Mouse (Mus musculus) lung, postnatal 0 days (tissue): ENCODE measurements around the gene Noxo1.
"Not testable (repeated sequence)": the region's sequence is repeated elsewhere in the genome, so short reads cannot be mapped to it uniquely, and the experiment has no call there.

Source experiments
- CTCF ChIP-seq: IDR thresholded peaks from 2 replicates; pipeline ENCODE4 v1.5.1; 2016; ENCODE audit warnings: antibody characterized with exemption, mild to moderate bottlenecking
- EP300 ChIP-seq: IDR thresholded peaks from 2 replicates; pipeline ENCODE4 v1.6.1; 2016; ENCODE audit warnings: antibody characterized with exemption, mild to moderate bottlenecking, control low read depth

DNA sequence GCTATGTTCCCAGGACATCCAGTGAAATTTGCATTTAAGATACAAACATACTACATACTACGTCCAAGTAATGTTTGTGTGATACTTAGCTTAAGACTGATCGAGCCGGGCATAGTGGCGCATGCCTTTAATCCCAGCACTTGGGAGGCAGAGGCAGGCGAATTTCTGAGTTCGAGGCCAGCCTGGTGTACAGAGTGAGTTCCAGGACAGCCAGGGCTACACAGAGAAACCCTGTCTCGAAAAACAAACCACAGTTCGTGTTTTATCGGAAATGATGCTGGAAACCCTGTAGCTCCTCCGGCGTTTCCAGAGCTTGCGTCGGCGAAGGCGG is 26.9 kb upstream of the Noxo1 start:
- TF ChIP-seq EP300, CTCF: not testable (repeated sequence)
